Mouse (Mus musculus): ENCODE data around the gene Dag1. TPM values are rescaled to one million over a fixed set of nuclear protein-coding genes. Genes with fewer than 3 reads are reported as not detected.
A peak's percentile ranks its signal among the peaks of the same experiment; 100 is the strongest.

Gene Dag1
- total RNA-seq, 1 experiment from 2014 or later, result 176 TPM

DNA sequence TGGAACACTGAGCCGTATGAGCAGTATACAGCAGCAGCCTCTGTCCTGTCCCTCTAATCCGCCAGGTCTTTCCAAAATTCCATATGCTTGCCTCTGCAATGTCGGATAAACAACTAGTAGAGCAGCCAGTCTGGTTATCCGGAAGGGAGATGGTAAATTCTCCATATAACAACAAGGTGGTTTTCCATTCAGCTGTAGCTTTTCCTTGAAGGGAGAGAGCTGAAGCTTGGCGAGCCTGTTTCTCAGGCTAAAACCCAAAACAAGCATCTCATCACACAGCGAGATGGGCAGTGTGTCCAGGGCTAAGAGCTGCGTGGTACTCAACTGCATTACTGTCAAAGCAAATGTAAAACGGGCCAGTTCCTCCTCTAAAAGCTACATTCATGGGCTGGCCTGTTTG is 75.2 kb downstream of the Dag1 start:
- DNase-seq, result no peak

DNA sequence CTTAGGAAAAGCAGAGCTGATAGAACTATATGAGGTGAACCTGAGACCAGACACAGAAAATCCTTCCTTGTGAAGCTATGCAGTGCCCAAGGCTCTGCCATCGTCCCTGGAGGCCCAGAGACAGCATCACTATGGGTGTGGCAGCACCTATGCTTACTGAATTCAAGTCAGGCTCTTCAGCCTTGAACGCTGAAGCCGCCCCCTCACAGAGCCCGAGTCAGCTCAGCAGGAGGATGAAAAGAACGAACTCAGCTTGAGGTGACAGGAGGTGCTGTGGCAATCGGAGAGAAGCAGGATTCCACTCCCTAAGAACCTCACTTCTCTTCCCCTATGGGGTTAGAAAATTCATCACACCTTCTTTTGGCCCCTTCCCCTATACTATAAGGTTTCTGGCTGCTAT is 76.1 kb downstream of the Dag1 start:
- DNase-seq, result no peak

DNA sequence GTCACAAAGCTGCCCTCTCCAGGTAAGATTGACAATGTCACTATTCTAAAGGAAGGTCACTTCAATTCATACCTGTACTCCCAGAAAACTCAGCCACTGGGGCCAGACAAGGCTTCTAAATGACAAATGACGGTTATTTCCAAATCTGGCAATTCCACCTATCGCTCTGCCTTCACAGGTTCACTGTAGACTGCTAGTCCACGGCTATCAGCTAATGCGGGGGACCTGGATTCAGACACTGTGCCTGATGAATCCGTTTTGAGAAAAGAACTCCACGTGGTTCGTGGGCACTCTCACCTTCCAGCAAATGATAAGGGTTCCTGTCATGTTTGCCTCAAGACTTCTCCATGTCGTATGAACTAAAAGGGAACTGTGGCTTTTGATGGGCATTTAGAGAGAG is 78.0 kb downstream of the Dag1 start:
- DNase-seq, result no peak

DNA sequence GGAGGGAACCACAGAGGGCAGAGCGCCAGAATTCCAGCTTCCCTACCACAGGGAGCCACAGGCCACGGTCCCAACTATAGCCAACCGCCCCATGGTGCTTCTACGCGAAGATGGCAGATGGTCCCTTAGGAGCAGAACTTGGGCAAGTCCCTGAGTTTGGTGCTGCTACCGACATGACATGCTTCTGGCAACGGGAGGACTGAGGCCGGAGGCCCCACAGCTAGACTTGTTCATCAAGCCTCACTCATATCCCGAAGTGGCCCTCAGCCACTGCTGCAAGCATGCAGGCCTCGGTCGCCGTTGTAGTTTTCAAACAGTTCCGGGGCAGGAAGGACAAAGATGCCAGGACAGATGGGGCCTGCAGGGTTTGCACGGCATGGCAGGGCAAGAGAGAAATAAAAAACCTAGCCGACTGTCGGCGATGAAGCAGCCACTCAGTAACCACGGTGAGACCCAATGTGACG is 80.2 kb downstream of the Dag1 start:
- DNase-seq, result no peak

DNA sequence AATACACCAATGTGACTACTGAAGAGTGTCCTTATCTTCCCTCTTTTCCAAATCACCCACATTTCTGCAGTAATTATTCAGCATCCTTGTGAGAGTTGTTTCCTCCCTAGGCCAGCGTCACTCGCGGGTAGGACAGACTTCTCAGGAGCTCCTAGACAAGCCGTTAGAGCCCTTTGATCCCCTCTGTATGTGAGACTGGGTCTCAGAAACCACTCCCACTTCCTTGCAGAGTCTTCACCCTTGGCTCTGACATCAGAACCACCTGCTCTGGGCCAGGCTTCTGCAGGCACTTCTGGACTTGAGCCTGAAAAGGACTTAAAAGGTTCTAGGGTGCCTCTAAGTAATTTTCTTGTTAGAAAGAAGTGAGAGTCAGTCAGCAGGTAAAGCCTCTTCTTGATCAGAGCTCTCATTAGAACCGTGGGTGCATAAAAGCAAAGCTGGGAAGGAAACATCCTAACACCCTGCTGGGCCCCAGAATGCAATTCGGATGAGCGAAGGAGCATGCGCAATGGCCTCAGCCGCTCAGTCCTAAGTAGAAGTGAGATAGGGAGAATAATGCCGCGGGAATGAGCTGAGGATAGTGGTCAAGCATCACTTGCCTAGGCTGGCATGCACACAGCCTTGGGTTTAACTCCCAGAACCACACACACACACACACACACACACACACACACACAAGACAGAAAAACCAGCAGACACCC is 80.8 kb downstream of the Dag1 start:
- DNase-seq, result no peak

DNA sequence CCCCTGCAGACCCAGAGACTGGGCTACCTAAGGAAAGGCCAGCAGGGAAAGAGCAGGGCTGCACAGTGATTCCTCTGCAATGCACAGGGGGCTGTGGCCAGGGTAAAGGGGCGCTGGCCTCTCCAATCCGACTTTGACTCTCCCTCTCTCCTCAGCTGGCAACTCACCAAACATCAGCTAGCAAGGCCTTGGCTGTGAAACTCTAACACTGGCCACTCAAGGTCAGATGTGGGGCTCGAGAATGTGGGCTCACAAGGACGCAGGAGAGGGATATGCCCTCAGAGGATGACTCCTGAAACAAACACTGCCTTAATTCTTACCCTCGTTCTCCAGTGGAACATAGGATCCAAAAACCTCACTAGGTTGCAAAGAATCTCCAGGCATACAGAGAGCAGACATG is 85.4 kb downstream of the Dag1 start:
- DNase-seq, result peak; percentile 69

DNA sequence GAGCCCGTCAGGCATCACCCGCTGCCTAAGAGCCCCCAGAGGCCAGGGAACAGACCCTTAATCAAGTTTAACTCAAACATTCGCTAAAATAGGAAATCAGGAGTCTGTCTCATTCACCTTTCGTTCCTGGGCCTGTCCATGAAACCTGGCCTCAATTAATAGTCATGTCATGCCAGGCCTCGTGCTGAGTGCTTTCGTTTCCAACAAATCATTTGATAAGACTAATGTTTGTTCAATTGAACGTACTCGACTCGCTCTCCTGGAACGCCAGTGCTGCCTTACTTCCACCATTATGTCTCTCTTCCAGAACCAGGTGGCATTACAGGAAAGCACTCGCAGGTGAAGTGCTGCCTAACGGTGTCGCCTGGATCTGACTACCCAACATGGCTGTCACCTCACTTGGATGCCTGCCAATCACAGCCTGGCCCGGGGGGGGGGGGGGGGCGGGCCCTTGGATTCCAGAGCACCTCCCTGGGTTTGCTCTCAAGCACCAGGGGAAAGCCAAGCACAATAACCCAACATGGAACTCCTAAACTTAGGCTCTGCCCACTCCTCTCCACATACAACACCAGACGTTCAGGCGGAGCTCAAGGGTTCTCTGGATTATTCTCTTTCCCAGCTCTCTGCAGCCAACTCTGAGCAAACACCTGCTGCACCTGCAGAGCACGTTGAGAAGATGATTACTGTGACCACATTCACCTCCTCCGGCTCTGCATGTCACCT is 88.5 kb downstream of the Dag1 start:
- DNase-seq, result no peak

DNA sequence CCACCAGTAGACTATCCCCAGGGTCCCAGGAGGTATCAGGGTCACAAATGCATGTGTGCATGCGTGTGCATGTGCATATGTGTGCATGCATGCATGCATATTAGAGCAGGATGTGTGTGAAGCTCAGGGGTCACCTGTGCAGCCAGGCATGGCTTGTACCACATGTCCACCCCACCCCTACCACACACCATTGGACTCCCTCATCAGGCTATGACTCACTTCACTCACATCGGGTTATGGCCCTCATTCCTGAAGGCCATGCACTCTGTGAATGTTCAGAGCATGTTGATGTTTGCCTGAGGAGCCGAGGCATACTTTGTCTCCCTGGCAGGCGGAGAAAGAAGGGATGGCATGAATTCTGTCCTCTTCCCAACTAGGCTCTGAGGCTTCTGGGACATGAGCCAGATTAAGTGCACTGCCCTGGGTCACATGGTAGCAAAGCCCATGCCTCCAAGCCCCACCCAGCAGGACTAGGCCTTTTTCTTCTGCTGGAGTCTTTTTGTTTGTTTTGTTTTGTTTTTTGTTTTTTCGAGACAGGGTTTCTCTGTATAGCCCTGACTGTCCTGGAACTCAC is 90.9 kb downstream of the Dag1 start:
- peak; percentile 51 for DNase-seq

DNA sequence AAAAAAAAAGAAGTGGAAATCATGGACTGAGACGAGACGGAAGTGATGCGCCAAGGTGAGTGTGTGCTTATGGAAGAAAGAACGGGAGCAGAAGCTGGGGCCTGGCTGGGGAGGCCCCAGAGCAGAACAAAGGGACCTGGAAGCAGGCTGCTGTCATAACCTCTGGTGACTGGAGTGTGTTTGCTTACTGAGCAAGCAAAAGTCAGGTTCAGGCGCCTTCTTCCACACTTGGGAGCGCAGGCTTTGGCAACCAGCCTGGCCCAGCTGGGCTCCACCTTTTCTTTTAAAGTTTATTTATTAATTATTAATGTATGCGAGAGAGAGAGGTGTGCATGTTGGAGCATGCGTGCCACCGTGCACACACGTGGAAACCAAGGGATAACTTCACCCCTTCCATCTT is 94.0 kb downstream of the Dag1 start:
- DNase-seq, result no peak

DNA sequence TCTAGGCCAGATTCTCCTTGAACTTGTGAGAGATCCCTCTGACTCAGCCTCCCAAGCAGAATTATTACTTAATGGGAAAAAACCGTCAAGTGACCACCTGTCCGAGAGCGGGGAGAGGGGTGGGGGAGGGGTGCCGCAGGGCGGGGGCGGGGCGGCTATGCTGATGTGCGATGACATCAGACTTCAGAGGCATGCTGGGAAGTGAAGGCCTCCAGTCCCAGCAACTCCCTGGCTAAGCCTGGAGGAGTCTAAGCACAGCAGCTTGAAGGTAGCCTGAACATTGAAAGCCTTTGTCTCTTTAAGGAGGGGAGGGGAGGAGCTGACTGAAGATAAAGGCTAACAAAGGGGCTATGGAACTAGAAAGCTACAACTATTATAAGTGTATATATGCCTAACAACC is 98.6 kb downstream of the Dag1 start:
- DNase-seq, result no peak

DNA sequence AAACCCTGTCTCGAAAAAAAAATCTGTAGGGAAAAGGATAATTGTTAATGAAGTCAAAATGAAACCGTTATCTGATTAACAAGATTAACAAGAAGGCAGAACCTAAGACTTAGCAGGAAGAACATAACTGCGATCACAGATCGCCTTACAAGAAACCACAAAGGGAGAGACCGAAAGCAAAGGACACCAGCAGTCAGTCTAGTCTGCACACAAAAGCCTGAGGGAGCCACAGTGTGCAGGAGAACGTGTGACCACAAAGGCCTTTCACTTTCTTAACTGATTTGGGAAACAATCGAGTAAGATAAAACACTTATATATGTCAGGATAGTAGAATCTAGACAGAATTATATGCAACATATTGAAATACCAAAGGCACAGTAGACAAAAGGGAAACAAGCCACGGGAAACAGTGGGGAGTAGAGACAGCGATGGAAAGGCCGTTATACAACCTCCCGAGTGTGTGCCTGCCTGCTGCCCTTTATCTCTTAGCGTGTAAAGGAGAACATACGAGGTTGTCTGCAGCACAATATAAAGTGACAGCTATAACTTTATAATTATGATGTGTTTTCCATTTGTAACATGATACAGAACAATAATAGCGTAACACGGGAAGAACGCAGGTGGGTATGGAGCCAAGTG is 100.0 kb downstream of the Dag1 start:
- no peak for DNase-seq

DNA sequence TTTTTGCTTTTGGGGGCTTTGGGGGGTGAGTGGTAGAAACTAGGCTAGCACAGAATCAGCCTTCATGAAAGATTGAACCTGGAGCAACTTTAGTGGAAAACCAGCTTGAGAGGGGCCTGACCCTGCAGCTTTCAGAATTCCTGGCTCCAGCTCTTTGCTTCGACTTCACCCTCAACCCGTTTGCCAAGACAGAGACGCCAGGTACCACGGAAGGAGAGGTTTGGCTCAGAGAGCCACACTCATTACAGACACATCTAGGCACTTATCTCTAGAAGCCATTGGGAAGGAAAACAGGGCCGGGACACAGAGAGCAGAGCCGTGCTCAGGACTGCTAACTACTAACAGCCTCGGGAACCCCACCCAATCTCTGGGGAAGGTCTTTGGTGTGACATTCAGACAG is 105.9 kb downstream of the Dag1 start:
- no peak for DNase-seq

DNA sequence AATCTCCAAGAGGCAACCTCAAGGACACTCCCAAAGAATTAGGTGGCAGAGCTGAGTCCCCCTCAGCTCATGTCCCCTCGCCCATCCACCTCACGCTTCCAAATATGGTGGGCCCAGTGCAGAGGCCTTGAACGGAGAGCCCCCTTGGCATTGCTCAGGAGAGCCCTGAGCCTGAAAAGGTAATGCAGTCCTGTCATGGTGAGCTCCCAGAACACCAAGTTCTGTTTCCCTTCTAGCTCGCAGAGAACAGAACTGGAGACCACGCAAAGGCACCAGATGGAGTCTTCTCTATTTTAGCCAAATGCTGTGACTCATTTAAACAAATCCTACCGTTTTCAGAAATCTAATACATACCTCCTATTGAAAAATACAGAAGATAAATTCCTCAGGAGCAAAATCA is 106.3 kb downstream of the Dag1 start:
- no peak for DNase-seq

DNA sequence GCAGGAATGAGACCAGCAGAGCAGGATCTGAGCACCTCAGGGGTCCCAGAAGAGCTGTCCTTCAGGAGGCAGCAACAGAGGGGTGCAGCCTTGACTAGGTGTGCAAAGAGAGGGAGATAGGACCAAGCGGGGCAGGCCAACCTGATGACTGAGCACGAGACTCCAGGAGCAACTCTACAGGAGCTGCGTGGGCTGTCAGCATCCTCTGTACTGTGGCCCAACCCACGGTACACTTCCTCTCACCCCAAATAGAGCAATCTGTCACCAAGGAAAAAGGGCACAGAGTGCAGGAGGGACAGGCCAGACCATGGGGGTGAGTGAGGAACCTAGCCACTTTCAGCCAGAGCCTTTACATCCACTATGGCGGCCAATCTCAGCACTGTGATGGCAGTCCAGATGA is 107.0 kb downstream of the Dag1 start:
- DNase-seq, result no peak

DNA sequence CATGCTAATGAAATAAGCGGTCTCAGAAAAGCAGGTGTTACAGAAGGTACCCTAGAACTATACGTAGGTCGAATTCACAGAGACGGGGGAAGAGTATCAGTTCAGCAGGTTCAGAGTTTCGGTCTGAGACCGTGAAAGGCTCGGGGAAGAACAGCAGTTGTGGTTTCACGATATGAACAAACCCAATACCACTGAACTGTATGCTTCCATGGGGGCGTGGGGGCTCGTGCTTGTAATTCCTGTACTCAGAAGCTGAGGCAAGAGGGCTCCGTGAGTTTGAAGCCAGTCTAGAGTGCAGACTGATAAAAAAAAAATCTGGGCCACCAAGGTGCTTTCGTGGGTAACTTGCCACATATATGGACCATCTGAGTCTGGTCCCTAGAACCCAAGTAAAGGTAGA is 108.9 kb downstream of the Dag1 start:
- DNase-seq, result no peak

Other genes with a start within 250 kb of the Dag1 start
- 20.2 and 20.9 TPM in 2 replicates for gene Gmppb, start 214.7 kb downstream of the Dag1 start, total RNA-seq (2021)
- gene Amigo3, start 210.8 kb downstream of the Dag1 start, total RNA-seq (2021), result 4.1 and 4.4 TPM in 2 replicates
- 1.4 and 20.2 TPM in 2 replicates for gene Mst1, start 183.5 kb downstream of the Dag1 start, total RNA-seq (2021)
- 54.2 and 66.6 TPM in 2 replicates for gene Rnf123, start 180.6 kb downstream of the Dag1 start, total RNA-seq (2021)
- gene Apeh, start 169.4 kb downstream of the Dag1 start, total RNA-seq (2021), result 76.2 and 76.5 TPM in 2 replicates
- gene Bsn, start 73.6 kb downstream of the Dag1 start, total RNA-seq (2021), result 2.9 TPM in 2 replicates
- 16.9 and 21.2 TPM in 2 replicates for gene Nicn1, start 26.5 kb upstream of the Dag1 start, total RNA-seq (2021)
- gene Amt, start 32.9 kb upstream of the Dag1 start, total RNA-seq (2021), result 6.8 and 13.2 TPM in 2 replicates
- gene Rhoa, start 42.2 kb upstream of the Dag1 start, total RNA-seq (2021), result 359 and 362 TPM in 2 replicates
- gene Tcta, start 42.2 kb upstream of the Dag1 start, total RNA-seq (2021), result 30.4 and 34.1 TPM in 2 replicates
- 551 and 754 TPM in 2 replicates for gene Gpx1, start 74.9 kb upstream of the Dag1 start, total RNA-seq (2021)
- gene Usp4, start 83.9 kb upstream of the Dag1 start, total RNA-seq (2021), result 101 and 117 TPM in 2 replicates
- 0.74 and 1.4 TPM in 2 replicates for gene 1700102P08Rik, start 128.8 kb upstream of the Dag1 start, total RNA-seq (2021)
- not detected in 2 replicates for gene Ccdc36, start 164.5 kb upstream of the Dag1 start, total RNA-seq (2021)
- gene BC048562, start 172.5 kb upstream of the Dag1 start, total RNA-seq (2021), result not detected in 2 replicates
- 35.1 and 36.4 TPM in 2 replicates for gene Ccdc71, start 196.6 kb upstream of the Dag1 start, total RNA-seq (2021)
- 29.7 and 30.9 TPM in 2 replicates for gene Klhdc8b, start 197.6 kb upstream of the Dag1 start, total RNA-seq (2021)
- 121 and 124 TPM in 2 replicates for gene Lamb2, start 215.8 kb upstream of the Dag1 start, total RNA-seq (2021)
- gene Usp19, start 226.6 kb upstream of the Dag1 start, total RNA-seq (2021), result 163 and 175 TPM in 2 replicates
- gene Qars, start 243.7 kb upstream of the Dag1 start, total RNA-seq (2021), result 179 and 190 TPM in 2 replicates